Mouse (Mus musculus) kidney, postnatal 14 days (tissue): Measurements from ENCODE around the gene Plin5.
"Not testable (repeated sequence)": the region's sequence is repeated elsewhere in the genome, so short reads cannot be mapped to it uniquely, and the experiment has no call there.

Experiments
- DNase-seq: peaks from one replicate; pipeline ENCODE4 v3.0.0; 2022; ENCODE audit warnings: mixed read lengths

The Plin5 gene

DNA sequence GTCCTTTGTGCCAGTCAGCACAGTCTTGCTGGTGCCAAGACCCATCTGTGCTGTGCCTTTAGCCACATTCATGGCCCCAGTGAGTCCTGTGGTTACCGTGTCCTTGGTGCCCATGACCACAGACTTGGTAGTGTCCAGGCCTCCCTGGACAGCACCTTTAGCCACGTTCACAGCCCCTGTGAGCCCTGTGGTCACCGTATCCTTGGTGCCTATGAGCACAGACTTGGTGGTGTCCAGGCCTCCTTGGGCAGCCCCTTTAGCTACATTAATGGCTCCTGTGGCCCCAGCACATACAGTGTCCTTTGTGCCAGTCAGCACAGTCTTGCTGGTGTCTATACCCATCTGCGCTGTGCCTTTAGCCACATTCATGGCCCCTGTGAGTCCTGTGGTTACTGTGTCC is 11.0 kb downstream of the Plin5 start:
- DNase-seq = not testable (repeated sequence)

- DNase-seq = not testable (repeated sequence)
These were observed 12.6 kb downstream of the Plin5 start for GRCm38 (mm10) chr17:56104821-56105220.

GRCm38 (mm10) chr17:56103465-56104285 is 13.7 kb downstream of the Plin5 start:
- DNase-seq = no peak

DNA sequence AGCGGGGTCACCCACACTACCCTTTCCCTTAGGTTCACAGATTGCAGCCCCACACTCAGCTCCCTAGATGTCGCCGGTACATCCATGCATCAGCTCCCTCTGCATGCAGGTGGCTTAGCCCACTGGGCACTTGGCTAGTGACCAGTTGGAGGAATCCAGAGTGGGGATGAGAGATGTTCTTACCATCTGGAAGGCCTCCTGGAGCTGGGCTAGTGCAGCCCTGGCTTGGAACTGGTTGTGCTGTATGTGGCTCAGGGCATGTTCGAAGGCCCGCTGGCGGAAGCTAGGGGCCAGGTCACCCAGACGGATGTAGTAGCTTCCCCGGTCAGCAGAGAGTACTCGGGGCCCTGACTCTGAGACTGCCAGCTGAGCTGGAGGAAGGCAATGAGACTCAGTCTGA is 14.5 kb downstream of the Plin5 start:
- DNase-seq = no peak

DNA sequence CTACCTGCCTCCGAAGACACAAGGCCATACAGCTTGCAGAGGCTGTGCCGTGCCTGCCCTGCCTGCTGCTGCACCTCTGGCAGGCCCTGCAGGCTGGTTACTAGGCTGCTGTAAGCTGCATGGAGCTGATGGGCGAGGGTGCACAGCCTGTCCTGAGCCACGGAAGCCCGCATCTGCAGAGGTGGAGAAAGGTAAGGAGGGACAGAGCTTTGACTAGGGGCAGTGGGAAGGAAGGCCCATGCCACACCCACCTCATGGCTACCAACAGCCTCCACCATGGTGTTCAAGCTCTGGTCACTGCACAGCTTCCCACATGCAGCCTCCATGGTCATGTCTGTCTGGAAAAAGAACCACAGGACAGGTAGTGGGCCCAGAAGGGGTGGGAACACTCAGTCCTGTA is 15.2 kb downstream of the Plin5 start:
- DNase-seq = no peak

DNA sequence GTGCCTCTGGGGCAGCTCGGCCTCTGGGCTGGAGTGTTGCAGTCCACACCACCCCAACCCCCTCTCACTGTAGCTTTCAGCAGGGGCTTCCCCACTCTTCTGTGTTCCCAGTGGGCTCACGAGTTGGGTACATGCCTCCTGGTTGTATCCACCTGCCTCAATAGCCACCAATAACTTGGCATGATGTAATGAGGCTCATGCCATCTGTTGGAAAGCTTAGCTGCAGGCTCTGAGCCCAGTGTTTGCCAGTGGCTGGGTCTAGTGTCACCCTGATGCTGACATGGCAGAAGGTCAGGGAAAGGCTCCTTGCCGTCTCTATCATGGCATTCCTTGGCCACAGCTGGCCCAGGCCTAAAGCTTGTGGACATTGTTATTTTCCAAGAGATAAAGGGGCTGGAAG is 16.6 kb downstream of the Plin5 start:
- DNase-seq = no peak

- no peak for DNase-seq
These were observed 18.5 kb downstream of the Plin5 start for GRCm38 (mm10) chr17:56098711-56099572.

DNA sequence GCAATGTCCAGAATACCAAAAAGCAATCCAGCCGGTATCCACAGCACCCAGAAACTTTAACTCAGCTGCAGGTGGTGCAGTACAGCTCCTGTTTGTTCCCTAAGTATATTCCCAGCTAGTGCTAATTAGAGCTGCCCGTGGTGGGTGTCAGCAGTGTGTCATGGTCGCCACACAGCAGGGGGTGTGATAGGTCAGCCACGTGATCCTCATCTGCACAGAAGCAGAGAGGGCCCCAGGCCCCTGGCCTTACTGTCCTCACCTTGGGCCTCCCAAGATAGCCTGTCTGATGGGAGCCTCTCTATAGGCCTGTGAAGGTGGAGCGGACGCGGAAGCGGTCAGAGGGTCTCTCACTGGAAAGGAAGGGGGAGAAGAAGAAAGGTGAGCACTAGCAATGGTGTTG is 19.2 kb downstream of the Plin5 start:
- no peak for DNase-seq

DNA sequence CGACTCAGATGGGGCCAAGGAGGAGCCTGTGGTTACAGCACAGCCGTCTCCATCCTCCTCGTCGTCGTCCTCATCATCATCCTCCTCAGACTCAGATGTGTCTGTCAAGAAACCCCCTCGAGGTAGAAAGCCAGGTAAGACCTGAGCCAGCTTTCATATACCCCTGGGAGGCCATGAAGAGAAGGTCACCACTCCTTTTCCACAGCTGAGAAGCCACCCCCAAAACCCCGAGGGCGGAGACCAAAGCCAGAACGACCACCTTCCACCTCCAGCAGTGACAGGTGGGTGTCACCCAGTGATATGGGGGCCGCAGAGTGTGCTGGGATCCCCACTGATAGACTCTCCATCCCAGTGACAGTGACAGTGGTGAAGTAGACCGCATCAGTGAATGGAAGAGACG is 20.5 kb downstream of the Plin5 start:
- no peak for DNase-seq

DNA sequence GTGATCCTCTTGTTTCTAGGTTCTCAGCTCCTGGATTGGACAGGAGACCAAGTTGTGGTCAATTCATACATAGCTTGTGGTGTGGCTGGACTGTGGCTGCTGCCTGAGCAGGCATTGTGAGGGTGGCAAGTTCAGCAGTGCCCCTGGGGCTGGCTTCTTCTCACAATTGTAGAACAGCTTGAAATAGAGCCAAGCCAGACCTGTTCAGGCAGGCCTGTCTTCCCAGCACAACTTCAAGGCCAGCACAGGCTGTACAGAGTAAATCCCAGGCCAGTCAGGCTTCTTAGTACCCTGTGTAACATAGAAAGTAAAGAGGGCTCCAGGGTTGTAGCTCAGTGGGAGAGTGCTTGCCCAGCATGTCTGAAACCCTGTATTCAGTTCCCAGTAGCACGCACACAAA is 24.6 kb downstream of the Plin5 start:
- DNase-seq = no peak

GRCm38 (mm10) chr17:56092312-56092711 is 25.1 kb downstream of the Plin5 start:
- no peak for DNase-seq

DNA sequence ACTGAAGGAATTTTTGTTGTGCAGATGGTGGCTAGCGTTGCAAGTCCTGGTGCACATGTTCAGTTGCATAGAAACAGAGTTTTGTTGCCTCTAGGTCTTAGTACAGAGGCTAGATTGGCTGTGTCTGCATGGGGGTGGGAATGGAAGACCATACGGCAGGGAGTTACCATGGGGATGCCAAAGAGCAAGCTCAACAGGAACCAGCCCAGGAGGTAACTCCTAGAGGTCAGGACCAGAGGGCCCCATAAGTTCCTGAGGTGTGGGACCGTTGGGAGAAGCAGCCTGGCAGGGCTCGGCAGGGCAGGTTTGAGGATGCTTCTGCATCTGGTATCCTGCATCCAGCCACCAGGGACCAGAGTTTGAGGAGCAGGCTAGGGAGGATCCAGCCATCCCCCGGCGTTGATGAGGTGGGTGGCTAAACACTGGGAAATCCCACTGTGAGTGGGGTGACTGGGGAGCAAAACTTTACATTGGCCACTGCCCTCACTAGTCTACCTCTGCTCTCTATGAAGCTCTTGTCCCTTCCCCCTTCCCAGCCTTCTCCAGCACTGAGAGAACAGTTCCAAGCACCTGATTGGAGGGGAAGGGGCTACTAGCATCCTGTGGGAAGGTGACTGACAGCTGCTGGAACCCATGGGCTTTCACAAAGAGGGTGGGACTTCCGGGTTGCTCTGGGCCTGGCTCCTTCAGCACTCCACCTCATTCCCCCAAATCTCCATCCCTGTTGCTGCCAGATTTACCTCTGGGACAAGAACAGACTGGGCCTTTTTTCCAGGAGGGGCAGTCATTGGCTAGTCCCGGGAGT is 36.4 kb downstream of the Plin5 start:
- peak; percentile 40 for DNase-seq

DNA sequence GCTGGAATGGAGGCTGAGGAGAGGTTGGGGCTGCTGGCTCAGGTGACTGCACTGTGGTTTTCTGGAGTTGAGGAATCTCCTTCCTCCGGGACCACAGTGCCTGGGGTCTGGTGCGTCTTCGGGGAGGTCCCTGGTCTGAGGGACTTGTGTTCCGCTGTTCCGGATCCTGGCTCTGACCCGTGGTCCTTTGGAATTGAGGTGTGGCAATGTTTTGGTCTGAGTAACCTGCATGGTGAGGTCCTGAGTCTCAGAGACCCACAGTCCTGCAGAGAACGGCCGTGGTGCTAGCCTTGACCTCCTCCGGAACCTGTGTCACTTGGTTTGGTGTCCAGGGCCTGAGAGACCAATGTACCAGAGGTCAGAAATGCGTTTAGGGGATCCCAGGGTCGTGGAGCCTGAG is 37.5 kb downstream of the Plin5 start:
- DNase-seq = peak; percentile 26

DNA sequence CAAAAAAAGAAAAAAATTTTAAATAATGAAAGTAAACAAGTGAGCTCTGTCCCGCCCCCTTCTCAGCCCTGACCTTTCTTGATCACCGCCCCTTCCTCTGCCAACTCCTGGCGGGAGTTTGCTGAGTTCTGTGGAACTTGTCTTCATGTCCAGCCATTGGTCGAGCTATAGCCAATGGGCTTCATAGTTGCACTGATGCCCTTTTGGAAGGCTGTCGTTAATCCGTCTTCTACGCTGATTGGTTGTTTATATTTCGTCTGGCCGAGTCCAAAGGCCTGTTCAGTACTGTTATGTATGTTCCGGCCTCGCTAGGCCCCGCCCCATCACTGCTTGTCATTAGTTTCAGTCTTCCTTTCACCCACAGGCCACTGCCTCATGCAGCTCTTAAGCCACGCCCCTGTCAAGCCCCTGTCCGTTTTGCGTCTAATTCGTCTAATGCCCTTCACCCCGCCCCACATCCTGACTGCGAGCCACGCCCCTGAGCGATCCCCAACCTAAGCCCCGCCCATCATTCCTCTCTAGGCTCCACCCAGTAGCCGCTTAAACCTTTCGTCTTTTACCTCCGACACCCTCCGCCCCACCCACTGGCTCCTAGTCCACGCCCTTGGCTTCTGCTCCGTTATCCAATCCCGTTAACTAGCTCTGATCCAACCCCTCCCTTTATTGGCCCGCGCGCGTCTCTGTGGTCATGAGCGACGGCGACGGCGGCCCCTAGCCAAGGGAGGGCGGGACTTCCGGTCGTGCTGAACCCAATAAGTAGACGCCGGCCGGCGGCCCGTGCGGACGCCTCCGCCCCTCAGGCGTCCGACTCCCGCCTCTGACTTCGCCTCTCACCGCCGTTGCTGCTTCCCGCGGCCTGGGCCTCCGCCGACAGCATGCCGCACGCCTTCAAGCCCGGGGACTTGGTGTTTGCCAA is 38.3 kb downstream of the Plin5 start, which contains the start of gene Hdgfl2:
Gene Hdgfl2 (plus strand): TSS at position 755 of the 916 bp plus-strand sequence.
- DNase-seq = peak; percentile 100

DNA sequence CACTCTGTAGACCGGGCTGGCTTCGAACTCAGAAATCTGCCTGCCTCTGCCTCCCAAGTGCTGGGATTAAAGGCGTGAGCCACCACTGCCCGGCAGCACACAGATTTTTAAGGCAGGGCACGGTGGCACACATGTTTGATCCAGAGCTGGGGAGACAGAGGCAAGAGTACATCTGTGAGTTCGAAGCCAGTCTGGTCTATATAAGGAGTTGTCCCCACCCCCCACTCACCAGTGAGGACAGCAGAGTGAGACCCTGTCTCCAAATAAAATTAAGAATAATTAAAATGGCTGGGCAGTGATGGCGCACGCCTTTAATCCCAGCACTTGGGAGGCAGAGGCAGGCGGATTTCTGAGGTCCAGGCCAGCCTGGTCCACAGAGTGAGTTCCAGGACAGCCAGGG is 39.0 kb downstream of the Plin5 start:
- peak; percentile 17 for DNase-seq

- no peak for DNase-seq
These were observed 39.9 kb downstream of the Plin5 start for GRCm38 (mm10) chr17:56077523-56077922.

DNA sequence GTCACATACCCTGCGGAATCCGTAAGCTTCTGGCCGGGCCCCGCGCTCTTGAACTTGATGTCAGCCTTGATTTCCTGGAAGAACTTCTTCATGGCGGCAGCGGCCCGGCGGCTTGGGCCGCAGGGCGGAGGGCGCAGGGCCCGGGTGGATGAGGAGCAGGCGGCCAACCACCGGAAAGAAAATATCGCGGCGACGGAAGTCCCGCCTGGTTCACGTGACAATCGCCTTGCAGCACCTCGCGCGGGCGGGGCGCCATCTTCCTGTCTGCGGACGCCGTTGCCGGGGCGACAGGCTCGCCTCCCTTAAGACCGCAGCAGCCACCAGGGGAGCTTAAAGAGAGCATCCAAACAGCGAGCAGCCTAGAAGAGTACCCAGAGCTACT is 42.6 kb downstream of the Plin5 start, which contains the start of gene Ubxn6:
Gene Ubxn6 (minus strand): TSS at position 202 of the 382 bp plus-strand sequence.
- DNase-seq = peak; percentile 99

- DNase-seq = peak; percentile 92
These were observed 43.1 kb downstream of the Plin5 start for GRCm38 (mm10) chr17:56074097-56074826.

GRCm38 (mm10) chr17:56072243-56072642 is 45.2 kb downstream of the Plin5 start:
- no peak for DNase-seq

- DNase-seq = no peak
These were observed 46.3 kb downstream of the Plin5 start for GRCm38 (mm10) chr17:56071126-56071525.

DNA sequence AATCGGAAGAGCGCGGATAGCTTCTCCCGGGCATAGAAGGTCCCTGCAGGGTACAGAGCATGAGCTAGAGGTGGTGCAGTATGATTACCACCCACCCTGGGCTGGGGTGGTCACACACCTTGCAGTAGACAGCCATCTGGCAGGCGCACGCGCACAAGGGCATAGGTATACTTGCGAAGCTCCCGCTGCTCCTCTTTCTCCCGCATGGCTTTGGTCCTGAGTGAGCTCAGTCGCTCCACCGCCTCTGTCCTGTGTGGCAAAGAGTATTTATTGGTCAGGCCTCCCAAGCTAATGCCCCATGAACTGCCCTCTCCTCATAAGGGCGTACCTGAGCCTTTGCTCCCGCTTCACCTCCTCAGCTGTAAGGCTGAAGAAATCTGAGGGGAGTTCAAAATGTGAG is 48.3 kb downstream of the Plin5 start:
- no peak for DNase-seq
